Mouse (Mus musculus): ENCODE measurements around the gene Gpha2.

DNA sequence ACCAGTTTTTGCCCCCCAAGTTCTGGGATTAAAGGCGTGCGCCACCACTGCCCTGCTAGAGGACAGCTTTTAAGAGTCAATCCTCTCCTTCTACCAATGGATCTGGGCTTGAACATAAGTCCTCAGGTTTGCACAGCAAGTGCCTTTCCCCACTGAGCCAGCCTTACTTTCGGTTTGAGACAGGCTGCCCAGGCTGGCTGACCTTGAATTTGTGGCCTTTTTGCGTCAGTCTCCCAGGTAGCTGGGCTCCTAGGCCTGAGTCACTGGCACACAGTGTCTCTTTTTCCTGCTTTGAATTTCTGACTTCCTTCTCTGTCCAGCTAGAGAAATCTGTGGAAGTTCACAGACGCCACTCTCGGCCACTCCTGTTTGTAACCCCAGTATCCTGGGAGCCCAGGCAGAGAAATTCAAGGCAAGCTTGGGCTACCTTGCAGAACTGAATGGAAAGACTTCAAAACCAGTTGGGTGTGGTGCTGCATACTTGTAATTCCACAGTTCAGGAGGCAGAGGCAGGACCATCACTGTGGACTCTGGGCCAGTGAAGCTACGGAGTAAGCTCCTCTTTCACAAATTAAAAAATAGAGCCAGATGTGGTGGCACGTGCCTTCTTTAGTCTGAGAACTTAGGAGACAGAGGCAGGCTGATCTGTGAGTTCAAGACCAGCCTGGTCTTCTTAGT lies 43.8 kb downstream of the Gpha2 start:
- TF ChIP-seq HCFC1 (IDR thresholded peaks at IDR 0.05; ENCODE audit: borderline replicate concordance, insufficient read depth, low read length) (no peak), ZC3H11A (IDR thresholded peaks at IDR 0.05; ENCODE audit: borderline replicate concordance, low read depth, low read length) (no peak), ZNF384 (IDR thresholded peaks at IDR 0.05; ENCODE audit: low read depth, low read length) (no peak), MAFK (IDR thresholded peaks at IDR 0.05; ENCODE audit: insufficient read depth, low read depth, low read length) (no peak)
